Mouse (Mus musculus): Measurements from ENCODE around the gene Commd2. TPM values are rescaled to one million over a fixed set of nuclear protein-coding genes. Genes with fewer than 3 reads are reported as not detected.

Gene Commd2
- polyA plus RNA-seq (2017; shearing (Covaris generic)), result 42.2 TPM

GRCm38 (mm10) chr3:57651231-57651864 lies at the start of gene Commd2:
Gene Commd2 (minus strand): TSS chr3:57651715.

GRCm38 (mm10) chr3:57692719-57693118 lies 41.2 kb upstream of the Commd2 start, which contains the start of gene Ankub1:
Gene Ankub1 (minus strand): TSS chr3:57692799.

Other genes with a start within 250 kb of the Commd2 start
- gene Tm4sf4, start 226.4 kb downstream of the Commd2 start, polyA plus RNA-seq (2017; shearing (Covaris generic)), result not detected
- 0.07 TPM for gene Wwtr1, start 75.8 kb downstream of the Commd2 start, polyA plus RNA-seq (2017; shearing (Covaris generic))
- gene Ankub1, start 41.1 kb upstream of the Commd2 start, polyA plus RNA-seq (2017; shearing (Covaris generic)), result not detected
- 50.8 TPM for gene Rnf13, start 84.3 kb upstream of the Commd2 start, polyA plus RNA-seq (2017; shearing (Covaris generic))
- 4.1 TPM for gene Pfn2, start 196.4 kb upstream of the Commd2 start, polyA plus RNA-seq (2017; shearing (Covaris generic))

Measured in naive thymus-derived CD4-positive, alpha-beta T cell, adult 5 months (primary cell).